Mouse (Mus musculus): ENCODE results near the gene Gadd45g. TPM values are rescaled to one million over a fixed set of nuclear protein-coding genes. Genes with fewer than 3 reads are reported as not detected.

Gene Gadd45g
- total and polyA plus RNA-seq, 3 experiments: 2.5 to 2.9 (median 2.7) TPM

DNA sequence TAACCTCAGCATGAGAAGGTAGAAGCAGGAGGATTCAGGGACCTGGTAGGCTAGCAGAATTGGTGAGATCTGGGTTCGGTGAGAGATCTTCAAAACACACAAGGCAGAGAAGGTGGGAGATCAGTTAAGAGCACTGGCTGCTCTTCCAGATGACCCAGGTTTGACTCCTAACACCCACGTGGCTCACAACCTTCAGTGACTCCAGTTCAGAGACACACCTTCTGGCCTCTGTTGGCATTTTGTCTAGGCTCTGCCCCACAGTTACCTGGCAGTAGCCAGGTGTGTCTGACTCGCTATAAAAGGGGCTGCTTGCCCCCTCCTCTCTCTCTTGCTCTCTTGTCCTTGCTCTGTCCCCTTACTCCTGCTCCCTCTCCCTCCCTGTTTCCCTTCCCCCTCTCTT, 24.5 kb upstream of the Gadd45g start:
- H3K27ac ChIP-seq (ENCODE audit: insufficient read depth, low read depth): no peak overlapping the region
- no peak for TF ChIP-seq USF2 (conservative IDR thresholded peaks at IDR 0.05; ENCODE audit: low read depth, low read length)
- no peak for TF ChIP-seq PAX5 (IDR thresholded peaks at IDR 0.05; ENCODE audit: low read length)
- no peak for TF ChIP-seq MAZ (IDR thresholded peaks at IDR 0.05; ENCODE audit: low read depth, low read length)
- TF ChIP-seq MYC (IDR thresholded peaks at IDR 0.05; ENCODE audit: low read depth, low read length): no peak
- TF ChIP-seq TCF12 (IDR thresholded peaks at IDR 0.05; ENCODE audit: low read depth, low read length): no peak
- TF ChIP-seq MXI1 (IDR thresholded peaks at IDR 0.05; ENCODE audit: low read depth, low read length): no peak
- no peak for TF ChIP-seq UBTF (IDR thresholded peaks at IDR 0.05; ENCODE audit: low read depth, low read length)
- no peak for TF ChIP-seq NRF1 (IDR thresholded peaks at IDR 0.05; ENCODE audit: low read depth, low read length)
- no peak for TF ChIP-seq ZNF384 (IDR thresholded peaks at IDR 0.05; ENCODE audit: low read depth, low read length)
- TF ChIP-seq ZMIZ1 (IDR thresholded peaks at IDR 0.05; ENCODE audit: low read depth, low read length): no peak
- TF ChIP-seq SMC3 (IDR thresholded peaks at IDR 0.05; ENCODE audit: low read depth, low read length): no peak
- no peak for TF ChIP-seq E2F4 (IDR thresholded peaks at IDR 0.05; ENCODE audit: insufficient replicate concordance, low read depth, low read length)
- TF ChIP-seq MAFK (IDR thresholded peaks at IDR 0.05; ENCODE audit: insufficient replicate concordance, low read length): no peak
- no peak for TF ChIP-seq KAT2A (IDR thresholded peaks at IDR 0.05; ENCODE audit: insufficient replicate concordance, low read length)
- TF ChIP-seq POLR2A (IDR thresholded peaks at IDR 0.05; ENCODE audit: low read depth, low read length): no peak
- TF ChIP-seq MEF2A (IDR thresholded peaks at IDR 0.05; ENCODE audit: borderline replicate concordance, low read depth, low read length): no peak
- no peak for TF ChIP-seq CHD2 (IDR thresholded peaks at IDR 0.05; ENCODE audit: low read length)
- TF ChIP-seq NELFE (IDR thresholded peaks at IDR 0.05; ENCODE audit: low read depth, low read length): no peak
- no peak for TF ChIP-seq ZKSCAN1 (IDR thresholded peaks at IDR 0.05; ENCODE audit: borderline replicate concordance, low read depth, low read length)
- no peak for TF ChIP-seq BHLHE40 (IDR thresholded peaks at IDR 0.05; ENCODE audit: low read depth, low read length)
- H3K4me1 ChIP-seq (ENCODE audit: control insufficient read depth in 1 of 2, insufficient read depth in 2 of 2): peaks cover 0 to 11% of the 10 kb centered on the region in 2 experiments; a peak in 1 of 4 replicates
- no peaks in the 10 kb centered on the region for H3K79me2 ChIP-seq (replicated peaks; ENCODE audit: control insufficient read depth, extremely low read depth, insufficient read depth, poor library complexity, severe bottlenecking)
- no peaks in the 10 kb centered on the region for H3K36me3 ChIP-seq (replicated peaks in 1 of 2; ENCODE audit: control insufficient read depth in 1 of 2, insufficient read depth in 1 of 2, low read length in 1 of 2)
- no peak overlapping the region for H3K4me2 ChIP-seq (ENCODE audit: insufficient read depth, low read depth, poor library complexity, severe bottlenecking)
- peaks cover 6% of the 10 kb centered on the region for H3K9me3 ChIP-seq (replicated peaks; ENCODE audit: low read length)
- H3K9ac ChIP-seq (ENCODE audit: insufficient read depth, low read depth): no peak overlapping the region
- H3K4me3 ChIP-seq (replicated peaks in 1 of 3; ENCODE audit: low read depth in 2 of 3, low read length in 2 of 3, poor library complexity in 1 of 3): no peak overlapping the region
- no peaks in the 10 kb centered on the region for H3K27me3 ChIP-seq (replicated peaks)
- dilution Hi-C loops (cut with MboI; ENCODE audit: extremely low pct_ligation_motif_present, extremely low pct_unique_long_range_greater_than_20kb, low sequenced_read_pairs) (no loop called here), in situ Hi-C loops (cut with MboI; ENCODE audit: low pct_ligation_motif_present, low pct_unique_long_range_greater_than_20kb, low sequenced_read_pairs) (no loop called here)
- DNase-seq (ENCODE audit: extremely low read depth): no peak

DNA sequence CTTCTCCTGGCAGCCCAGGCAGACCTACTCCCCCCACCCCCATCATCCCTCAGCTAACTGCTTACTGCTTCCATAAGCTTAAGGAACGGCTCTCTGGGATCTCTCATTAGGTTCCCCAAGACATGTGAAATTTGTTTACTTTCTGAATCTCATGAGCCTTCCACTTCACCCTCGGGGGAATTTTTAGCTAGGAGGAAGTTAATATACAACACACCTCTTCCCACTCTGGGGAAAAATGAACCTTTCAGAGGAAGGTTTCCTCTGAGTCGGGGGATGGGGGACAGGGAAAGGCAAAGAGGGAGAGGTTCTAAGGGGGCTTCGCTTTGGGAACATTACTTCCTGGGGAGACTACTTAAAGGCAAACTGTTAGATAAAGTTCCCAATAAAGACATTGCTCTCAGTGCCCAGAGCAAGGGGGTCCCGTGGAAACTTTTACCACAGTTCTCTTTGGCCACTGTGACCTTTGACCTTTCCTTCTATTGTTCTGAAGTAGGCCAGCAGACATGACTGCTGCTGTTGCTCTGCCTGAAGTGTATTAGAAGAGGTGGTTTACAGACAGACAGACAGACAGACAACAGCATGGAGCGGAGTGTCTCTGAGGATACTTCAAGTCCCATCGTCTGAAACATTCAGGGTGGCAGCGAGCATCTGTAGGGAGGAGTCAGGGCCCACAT, 22.5 kb upstream of the Gadd45g start:
- in situ Hi-C loops (cut with MboI; ENCODE audit: low pct_ligation_motif_present, low pct_unique_long_range_greater_than_20kb, low sequenced_read_pairs): no loop called here
- Histone ChIP-seq H3K4me2 (ENCODE audit: insufficient read depth, low read depth, poor library complexity, severe bottlenecking) (no peak overlapping the region), H3K4me1 (ENCODE audit: control insufficient read depth in 1 of 2, insufficient read depth in 2 of 2) (peaks cover 0 to 11% of the 10 kb centered on the region in 2 experiments; a peak in 1 of 4 replicates), H3K9me3 (replicated peaks; ENCODE audit: low read length) (peaks cover 10% of the 10 kb centered on the region), H3K27ac (ENCODE audit: insufficient read depth, low read depth) (no peak overlapping the region), H3K27me3 (replicated peaks) (no peaks in the 10 kb centered on the region), H3K36me3 (replicated peaks in 1 of 2; ENCODE audit: control insufficient read depth in 1 of 2, insufficient read depth in 1 of 2, low read length in 1 of 2) (no peaks in the 10 kb centered on the region), H3K79me2 (replicated peaks; ENCODE audit: control insufficient read depth, extremely low read depth, insufficient read depth, poor library complexity, severe bottlenecking) (no peaks in the 10 kb centered on the region), H3K9ac (ENCODE audit: insufficient read depth, low read depth) (no peak overlapping the region), H3K4me3 (replicated peaks in 1 of 3; ENCODE audit: low read depth in 2 of 3, low read length in 2 of 3, poor library complexity in 1 of 3) (no peak overlapping the region)
- dilution Hi-C loops (cut with MboI; ENCODE audit: extremely low pct_ligation_motif_present, extremely low pct_unique_long_range_greater_than_20kb, low sequenced_read_pairs): no loop called here
- no peak for TF ChIP-seq EP300 (IDR thresholded peaks at IDR 0.05; ENCODE audit: low read length)
- no peak for TF ChIP-seq TBP (conservative IDR thresholded peaks at IDR 0.05; ENCODE audit: low read depth, low read length)
- no peak for TF ChIP-seq JUND (conservative IDR thresholded peaks at IDR 0.05; ENCODE audit: low read depth, low read length)
- TF ChIP-seq IRF4 (IDR thresholded peaks at IDR 0.05; ENCODE audit: low read depth, low read length): no peak
- no peak for TF ChIP-seq CTCF (conservative IDR thresholded peaks at IDR 0.05 in 1 of 2, IDR thresholded peaks at IDR 0.05 in 1 of 2; ENCODE audit: low read depth in 2 of 2, low read length in 2 of 2)
- DNase-seq (ENCODE audit: extremely low read depth): no peak
